Mouse (Mus musculus) brain, embryonic 14.5 days (tissue): ENCODE data around the gene Slc39a11. TPM values are rescaled to one million over a fixed set of nuclear protein-coding genes. Genes with fewer than 3 reads are reported as not detected.

Experiments
- DNase-seq: peaks from one replicate; pipeline ENCODE4 v3.0.0-alpha.2; 2011; ENCODE audit warnings: low read depth
- CTCF ChIP-seq: fragments of 200-500 bp; IDR thresholded peaks from 2 replicates; pipeline ENCODE4 v1.5.1; 2012; ENCODE audit warnings: inconsistent platforms, mild to moderate bottlenecking, moderate library complexity, borderline replicate concordance; ENCODE audit not compliant: insufficient read depth, insufficient read length; ENCODE audit errors: extremely low read depth
- POLR2A ChIP-seq: fragments of 200-500 bp; IDR thresholded peaks from 2 replicates; pipeline ENCODE4 v1.6.1; 2012; ENCODE audit warnings: mild to moderate bottlenecking, inconsistent platforms, borderline replicate concordance; ENCODE audit not compliant: poor library complexity, insufficient read depth, insufficient read length, severe bottlenecking; ENCODE audit errors: extremely low read depth
- polyA plus RNA-seq: library from polyadenylated mRNA; depleted of rRNA; stranded (reverse); fragments of >200 nt; gene quantifications from 2 replicates; pipeline ENCODE4 v1.2.3, GENCODE M21; 2012

Slc39a11 gene
- polyA plus RNA-seq, 1 experiment: 24.3 TPM

- no peak for DNase-seq
- TF ChIP-seq POLR2A (no peak), CTCF (no peak)
These were observed 162.1 kb downstream of the Slc39a11 start for GRCm38 (mm10) chr11:113487603-113488335.

GRCm38 (mm10) chr11:113484037-113484436 lies 165.8 kb downstream of the Slc39a11 start:
- TF ChIP-seq CTCF (peak; percentile 27; the same call in 1 of the 2 replicates), POLR2A (no peak)
- DNase-seq: no peak

- DNase-seq: peak; percentile 92
- no peak for TF ChIP-seq CTCF
- no peak for TF ChIP-seq POLR2A
These were observed 172.3 kb downstream of the Slc39a11 start for GRCm38 (mm10) chr11:113477550-113477949.

- TF ChIP-seq CTCF (no peak), POLR2A (no peak)
- DNase-seq: peak; percentile 62
These were observed 173.2 kb downstream of the Slc39a11 start for GRCm38 (mm10) chr11:113476720-113477119.

GRCm38 (mm10) chr11:113475491-113475890 lies 174.4 kb downstream of the Slc39a11 start:
- no peak for DNase-seq
- no peak for TF ChIP-seq CTCF
- no peak for TF ChIP-seq POLR2A

GRCm38 (mm10) chr11:113473998-113474534 lies 175.8 kb downstream of the Slc39a11 start:
- TF ChIP-seq CTCF (no peak), POLR2A (no peak)
- DNase-seq: no peak

GRCm38 (mm10) chr11:113471936-113472335 lies 177.9 kb downstream of the Slc39a11 start:
- DNase-seq: no peak
- no peak for TF ChIP-seq CTCF
- no peak for TF ChIP-seq POLR2A

GRCm38 (mm10) chr11:113469919-113470785 lies 179.7 kb downstream of the Slc39a11 start:
- DNase-seq: no peak
- TF ChIP-seq POLR2A (no peak), CTCF (no peak)

GRCm38 (mm10) chr11:113468016-113468415 lies 181.9 kb downstream of the Slc39a11 start:
- DNase-seq: peak; percentile 89
- TF ChIP-seq CTCF (no peak), POLR2A (no peak)

- peak; percentile 89 for DNase-seq
- TF ChIP-seq POLR2A (no peak), CTCF (no peak)
These were observed 182.5 kb downstream of the Slc39a11 start for GRCm38 (mm10) chr11:113467313-113467811.

GRCm38 (mm10) chr11:113460118-113460517 lies 189.8 kb downstream of the Slc39a11 start:
- DNase-seq: no peak
- TF ChIP-seq POLR2A: no peak
- no peak for TF ChIP-seq CTCF
